Comparison of ENCODE assay signal across 26 mouse cellular contexts in the genomic region with DNA sequence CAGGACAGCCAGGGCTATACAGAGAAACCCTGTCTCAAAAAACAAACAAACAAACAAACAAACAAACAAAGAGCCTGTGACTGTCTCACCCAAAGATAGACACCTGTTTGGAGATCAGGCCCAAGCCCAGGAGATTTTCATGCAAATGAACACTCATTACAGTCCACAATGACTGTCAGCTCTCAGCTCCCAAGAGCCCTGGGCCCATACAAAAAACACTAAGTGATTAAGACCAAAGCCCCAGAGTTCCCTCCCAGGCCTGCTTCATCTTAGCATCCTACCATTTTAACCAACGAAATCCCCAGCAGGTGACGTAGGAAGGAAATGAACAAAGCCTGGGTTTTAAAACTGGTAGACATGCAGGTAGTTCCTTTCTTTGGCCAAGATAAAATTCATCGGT. TPM values are rescaled to one million over a fixed set of nuclear protein-coding genes. Genes with fewer than 3 reads are reported as not detected.
"Had no signal": no experiment of that assay in that cellular context is flagged by ENCODE, and none has a peak within 500 bp of the region (broad histone marks: within the 10 kb centered on the region; RNA-seq: fewer than 3 reads in every experiment).

No protein-coding gene starts in this region.

- H3K4me2 ChIP-seq: kidney, embryonic 15.5 days; liver, embryonic 13.5 days; midbrain, embryonic 13.5 days had no signal

- H3K36me3 ChIP-seq: kidney, embryonic 15.5 days; liver, embryonic 13.5 days; midbrain, embryonic 13.5 days had no signal

- H3K9me3 ChIP-seq: kidney, embryonic 15.5 days; liver, embryonic 13.5 days; midbrain, embryonic 13.5 days had no signal

- H3K27ac ChIP-seq: kidney, embryonic 15.5 days; left cerebral cortex, adult 2 months; liver, embryonic 13.5 days; macrophage; midbrain, embryonic 13.5 days had no signal

- H3K27me3 ChIP-seq: liver, embryonic 13.5 days had no signal

- H3K4me3 ChIP-seq: kidney, embryonic 15.5 days; left cerebral cortex, adult 2 months; liver, embryonic 13.5 days; midbrain, embryonic 13.5 days had no signal

- DNase-seq: kidney, adult 11 months; kidney, adult 8-10 months; kidney, postnatal 10 days; kidney, postnatal 36 days; layer of hippocampus, postnatal 36 days; liver, embryonic 13.5 days; lung, adult 2 months; lung, postnatal 14 days; right cerebral cortex, postnatal 25 days; thymus, adult 18-20 months; thymus, postnatal 36 days had no signal

- ATAC-seq: midbrain, embryonic 13.5 days had no signal

- H3K9ac ChIP-seq: kidney, embryonic 15.5 days; liver, embryonic 13.5 days; midbrain, embryonic 13.5 days had no signal

RNA-seq across cellular contexts. Expression of a gene that starts 24.9 kb away (rescaled TPM):
- total RNA-seq: left cerebral cortex, adult 2 months; left cerebral cortex, postnatal 10 days; left cerebral cortex, postnatal 36 days; liver, adult 2 months; megakaryocyte, adult 5-6 weeks; midbrain, postnatal 0 days had no signal
- polyA plus RNA-seq: kidney, embryonic 15.5 days; limb, embryonic 14.5 days; liver, adult 2 months; liver, embryonic 13.5 days; liver, embryonic 16.5 days; lung, adult 2 months; macrophage; midbrain, embryonic 13.5 days; neural tube, embryonic 14.5 days; spleen, adult 2 months; stomach, embryonic 16.5 days; urinary bladder, adult 2 months had no signal

RNA-seq across cellular contexts. Expression of a gene that starts 59.4 kb away (rescaled TPM):
- total RNA-seq: megakaryocyte, adult 5-6 weeks had no signal
- polyA plus RNA-seq: macrophage had no signal
